Mouse (Mus musculus) stomach, postnatal 0 days (tissue): ENCODE results near the gene Lrrc41. TPM values are rescaled to one million over a fixed set of nuclear protein-coding genes. Genes with fewer than 3 reads are reported as not detected.
A peak's percentile ranks its signal among the peaks of the same experiment; 100 is the strongest.

ENCODE experiments used
- ATAC-seq: fragments of 200-750 bp; cut with Nextera tagmentation; 2 replicates; pipeline ENCODE4 v1.8.0; 2017; ENCODE audit not compliant: low FRiP score, low TSS enrichment
- DNase-seq: peaks from one replicate; pipeline ENCODE4 v3.0.0-alpha.2; 2016; ENCODE audit warnings: low spot score
- H3K27ac ChIP-seq: fragments of 300-500 bp; sonication (generic); replicated peaks from 2 replicates; pipeline ENCODE4 v1.5.1; 2014; ENCODE audit warnings: mild to moderate bottlenecking, control low read depth
- H3K27me3 ChIP-seq: fragments of 300-500 bp; sonication (generic); 2 replicates; pipeline ENCODE4 v1.6.1; 2014; ENCODE audit warnings: low read length; ENCODE audit not compliant: control insufficient read depth, insufficient read depth
- H3K36me3 ChIP-seq: fragments of 300-500 bp; sonication (generic); 2 replicates; pipeline ENCODE4 v1.6.1; 2014; ENCODE audit warnings: low read length, mixed read lengths; ENCODE audit not compliant: control insufficient read depth, insufficient read depth
- H3K4me1 ChIP-seq: fragments of 300-500 bp; sonication (generic); replicated peaks from 2 replicates; pipeline ENCODE4 v1.6.1; 2014; ENCODE audit warnings: antibody characterized with exemption; ENCODE audit not compliant: control insufficient read depth, insufficient read depth
- H3K4me2 ChIP-seq: fragments of 300-500 bp; sonication (generic); replicated peaks from 2 replicates; pipeline ENCODE4 v1.6.1; 2014; ENCODE audit warnings: low read depth, mild to moderate bottlenecking, control low read depth, moderate library complexity
- H3K4me3 ChIP-seq: fragments of 300-500 bp; sonication (generic); 2 replicates; pipeline ENCODE4 v1.5.1; 2014; ENCODE audit warnings: low read depth, low read length, control low read depth
- H3K9ac ChIP-seq: fragments of 300-500 bp; sonication (generic); 2 replicates; pipeline ENCODE4 v1.6.1; 2014; ENCODE audit warnings: mild to moderate bottlenecking, low read length, control low read depth, mixed read lengths
- H3K9me3 ChIP-seq: fragments of 300-500 bp; sonication (generic); 2 replicates; pipeline ENCODE4 v1.6.1; 2016; ENCODE audit warnings: low read length; ENCODE audit not compliant: control insufficient read depth
- CTCF ChIP-seq: IDR thresholded peaks from 2 replicates; pipeline ENCODE4 v1.5.1; 2016; ENCODE audit warnings: antibody characterized with exemption, low read depth, mild to moderate bottlenecking, moderate library complexity
- EP300 ChIP-seq: optimal IDR thresholded peaks from 2 replicates; pipeline ENCODE3; 2016; ENCODE audit warnings: antibody characterized with exemption
- WGBS: fragments of 180-500 bp; shearing (Covaris S2); extraction: QIAGEN DNeasy Blood & Tissue Kit; methylation state at CpG from one replicate; pipeline ENCODE4 v1.1.7; 2014; 5-methylcytosine and 5-hydroxymethylcytosine counted together
- polyA plus RNA-seq: library from polyadenylated mRNA; unstranded; fragments of >200 nt; fragmentation: Nextera tagmentation; extraction: Ambion mirVana; gene quantifications from 2 replicates; pipeline ENCODE4 v1.2.1, GENCODE M21; 2015

Gene Lrrc41
- 37.4 and 41.1 TPM in 2 replicates for polyA plus RNA-seq

GRCm38 (mm10) chr4:116074861-116075620, at the start of gene Lrrc41, which contains the start of gene Uqcrh:
Gene Lrrc41 (plus strand): TSS chr4:116075269.
Gene Uqcrh (minus strand): TSS chr4:116075071.
- Histone ChIP-seq H3K4me1 (peaks cover 9% of the 10 kb centered on the region; the same call in 1 of the 2 replicates), H3K27me3 (no peaks in the 10 kb centered on the region), H3K9ac (peak within 1 kb of the TSS; percentile 99), H3K27ac (peak within 1 kb of the TSS; percentile 98), H3K9me3 (no peaks in the 10 kb centered on the region), H3K36me3 (no peaks in the 10 kb centered on the region; the same call in 1 of the 2 replicates), H3K4me2 (peak within 1 kb of the TSS; percentile 81), H3K4me3 (peak within 1 kb of the TSS; percentile 99)
- peak; percentile 95 for ATAC-seq
- DNase-seq: peak; percentile 95
- 0% methylated on average over 55 of the region's 55 CpGs for WGBS
- TF ChIP-seq CTCF (no peak; the same call in 1 of the 2 replicates), EP300 (peak; percentile 92)

DNA sequence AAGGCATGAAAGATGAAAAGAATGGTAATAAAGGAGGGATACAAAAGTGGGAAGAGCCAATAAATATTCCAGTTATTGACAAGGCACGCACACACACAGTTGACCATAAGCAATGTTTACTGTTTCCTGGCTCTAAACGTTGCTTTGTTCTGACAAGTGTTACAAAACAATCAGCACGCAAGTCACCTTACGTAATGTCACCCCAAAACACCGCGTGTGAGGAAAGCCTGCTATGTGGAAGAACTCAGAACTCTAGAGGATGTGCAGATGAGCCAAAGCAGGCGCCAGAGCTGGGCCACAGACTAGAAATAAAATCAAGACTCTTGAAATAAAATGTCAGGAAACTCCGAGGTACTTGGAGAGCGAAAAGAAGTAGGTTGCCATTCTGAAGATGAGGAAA, 42.2 kb upstream of the Lrrc41 start:
- Histone ChIP-seq H3K27me3 (no peaks in the 10 kb centered on the region), H3K4me1 (no peaks in the 10 kb centered on the region), H3K27ac (no peak overlapping the region), H3K4me3 (no peak overlapping the region), H3K9ac (no peak overlapping the region), H3K36me3 (peaks cover 10% of the 10 kb centered on the region), H3K4me2 (no peak overlapping the region), H3K9me3 (no peaks in the 10 kb centered on the region)
- no peak for ATAC-seq
- TF ChIP-seq EP300: no peak
- TF ChIP-seq CTCF: no peak
- WGBS: 88% methylated on average over 9 of the region's 9 CpGs
- no peak for DNase-seq

- ATAC-seq: no peak
- Histone ChIP-seq H3K27ac (no peak overlapping the region), H3K4me3 (no peak overlapping the region), H3K4me2 (no peak overlapping the region), H3K36me3 (peaks cover 10% of the 10 kb centered on the region), H3K9me3 (no peaks in the 10 kb centered on the region), H3K4me1 (no peaks in the 10 kb centered on the region), H3K27me3 (no peaks in the 10 kb centered on the region), H3K9ac (no peak overlapping the region)
- no peak for DNase-seq
- 88% methylated on average over 5 of the region's 5 CpGs for WGBS
- TF ChIP-seq CTCF: no peak
- no peak for TF ChIP-seq EP300
Measured at GRCm38 (mm10) chr4:116033374-116033773, 41.7 kb upstream of the Lrrc41 start.

DNA sequence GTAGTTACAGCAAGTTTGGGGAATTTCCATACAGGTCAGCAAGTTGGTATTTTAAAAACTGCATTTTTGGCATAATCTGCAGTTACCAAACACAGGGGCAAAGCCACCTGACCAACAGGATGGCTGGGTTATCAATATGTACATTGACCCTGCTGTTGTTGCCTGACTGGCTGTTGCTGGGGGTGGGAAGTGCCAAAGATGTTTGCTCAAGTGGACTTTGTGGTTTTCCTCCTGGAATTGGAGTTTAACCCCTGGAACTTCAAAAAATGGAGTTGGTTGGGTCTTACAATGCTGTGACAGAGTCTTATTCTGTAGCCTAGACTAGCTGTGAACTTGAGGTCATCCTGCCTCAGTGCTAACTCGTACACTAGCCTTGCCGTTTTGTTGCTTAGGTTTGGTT, 34.6 kb upstream of the Lrrc41 start:
- Histone ChIP-seq H3K9me3 (no peaks in the 10 kb centered on the region), H3K9ac (no peak overlapping the region), H3K4me2 (no peak overlapping the region), H3K36me3 (peaks cover 7% of the 10 kb centered on the region; the same call in 1 of the 2 replicates), H3K4me3 (no peak overlapping the region), H3K4me1 (no peaks in the 10 kb centered on the region), H3K27ac (no peak overlapping the region), H3K27me3 (no peaks in the 10 kb centered on the region)
- ATAC-seq (no peak), DNase-seq (no peak)
- TF ChIP-seq EP300 (no peak), CTCF (no peak)
- 65% methylated on average over 2 of the region's 2 CpGs for WGBS

- Histone ChIP-seq H3K4me1 (no peaks in the 10 kb centered on the region), H3K4me2 (no peak overlapping the region), H3K36me3 (peaks cover 3% of the 10 kb centered on the region; the same call in 1 of the 2 replicates), H3K4me3 (no peak overlapping the region), H3K27ac (no peak overlapping the region), H3K9ac (no peak overlapping the region), H3K27me3 (no peaks in the 10 kb centered on the region), H3K9me3 (no peaks in the 10 kb centered on the region)
- 64% methylated on average over 3 of the region's 3 CpGs for WGBS
- TF ChIP-seq EP300 (no peak), CTCF (peak; percentile 26; the same call in 1 of the 2 replicates)
- DNase-seq: no peak
- no peak for ATAC-seq
Measured at GRCm38 (mm10) chr4:116042186-116042585, 32.9 kb upstream of the Lrrc41 start.

GRCm38 (mm10) chr4:116046604-116047003, 28.5 kb upstream of the Lrrc41 start:
- H3K4me1 ChIP-seq: no peaks in the 10 kb centered on the region
- no peaks in the 10 kb centered on the region for H3K27me3 ChIP-seq
- no peak overlapping the region for H3K27ac ChIP-seq
- DNase-seq (no peak), ATAC-seq (no peak)
- H3K4me3 ChIP-seq: no peak overlapping the region
- H3K9ac ChIP-seq: no peak overlapping the region
- H3K36me3 ChIP-seq: 0 out of 2 replicates have a peak, but pooled peaks cover 3% of the 10 kb centered on the region
- no peaks in the 10 kb centered on the region for H3K9me3 ChIP-seq
- WGBS: 84% methylated on average over 2 of the region's 2 CpGs
- TF ChIP-seq EP300: no peak
- no peak overlapping the region for H3K4me2 ChIP-seq
